Mouse (Mus musculus) left cerebral cortex, postnatal 14 days (tissue): Measurements from ENCODE around the gene Tfpi2. TPM values are rescaled to one million over a fixed set of nuclear protein-coding genes. Genes with fewer than 3 reads are reported as not detected.

Source experiments
- DNase-seq, 2 experiments: peaks; one replicate each; pipeline ENCODE4 v3.0.0; 2021 to 2022; ENCODE audit warnings: low spot score in 2 of 2, mixed read lengths in 1 of 2
- intact Hi-C: fragments of 180-260 bp; cut with DNase I; formaldehyde crosslinking; loops from one replicate; pipeline ENCODE4 v1.15.1; 2025
- total RNA-seq, 2 experiments: library from RNA; stranded (reverse); gene quantifications; 2 replicates each; pipeline ENCODE4 v1.2.3; 2021

Gene Tfpi2
- total RNA-seq, 2 experiments from 2014 or later, result 0.21 to 0.35 TPM

GRCm38 (mm10) chr6:3926140-3926539, 62.6 kb downstream of the Tfpi2 start:
- no peak for DNase-seq
- intact Hi-C loops, result no loop called here

GRCm38 (mm10) chr6:3922870-3923269, 65.8 kb downstream of the Tfpi2 start:
- DNase-seq, result peak; percentile 36 to 56
- intact Hi-C loops, result no loop called here

GRCm38 (mm10) chr6:3916015-3916414, 72.7 kb downstream of the Tfpi2 start:
- DNase-seq, result no peak

More at GRCm38 (mm10) chr6:3916015-3916414, 72.7 kb downstream of the Tfpi2 start:
- intact Hi-C loops, result no loop called here

Other genes with a start within 250 kb of the Tfpi2 start
- gene Calcr, start 224.2 kb downstream of the Tfpi2 start, total RNA-seq, result under 1 TPM in 1 of 2 experiments, not detected in 1; 0.30 TPM
- gene Gngt1, start 4.9 kb upstream of the Tfpi2 start, total RNA-seq, result not detected
- 10 to 100 TPM; 10.4 to 11.3 TPM for gene Gng11, start 15.0 kb upstream of the Tfpi2 start, total RNA-seq
- gene Bet1, start 98.1 kb upstream of the Tfpi2 start, total RNA-seq, result 10 to 100 TPM; 19.7 to 23.6 TPM